Mouse (Mus musculus): ENCODE data around the gene Tmem82. TPM values are rescaled to one million over a fixed set of nuclear protein-coding genes. Genes with fewer than 3 reads are reported as not detected.

Gene Tmem82
- polyA plus RNA-seq, 1 experiment from 2014 or later, result 0.30 TPM

- H3K4me3 ChIP-seq (ENCODE audit: low read depth, low read length), result no peak overlapping the region
- H3K9ac ChIP-seq (ENCODE audit: low read depth, low read length), result no peak overlapping the region
- no peak for ATAC-seq (replicated peaks; ENCODE audit: insufficient number of reproducible peaks, low FRiP score, low TSS enrichment)
- H3K27ac ChIP-seq (ENCODE audit: low read depth, low read length), result no peak overlapping the region
- H3K4me1 ChIP-seq (ENCODE audit: control insufficient read depth, insufficient read depth, low read length), result peaks cover 19% of the 10 kb centered on the region
- H3K9me3 ChIP-seq (replicated peaks; ENCODE audit: control insufficient read depth, low read length), result no peaks in the 10 kb centered on the region
- H3K36me3 ChIP-seq (ENCODE audit: control insufficient read depth, insufficient read depth, low read length), result peaks cover 9% of the 10 kb centered on the region
- H3K4me2 ChIP-seq, result no peak overlapping the region
- H3K27me3 ChIP-seq (ENCODE audit: control insufficient read depth, insufficient read depth, low read length), result no peaks in the 10 kb centered on the region
- WGBS (ENCODE audit: insufficient replicate concordance), result 66% methylated on average over 12 of the region's 12 CpGs
Measured at GRCm38 (mm10) chr4:141655908-141656608, 37.6 kb upstream of the Tmem82 start.

DNA sequence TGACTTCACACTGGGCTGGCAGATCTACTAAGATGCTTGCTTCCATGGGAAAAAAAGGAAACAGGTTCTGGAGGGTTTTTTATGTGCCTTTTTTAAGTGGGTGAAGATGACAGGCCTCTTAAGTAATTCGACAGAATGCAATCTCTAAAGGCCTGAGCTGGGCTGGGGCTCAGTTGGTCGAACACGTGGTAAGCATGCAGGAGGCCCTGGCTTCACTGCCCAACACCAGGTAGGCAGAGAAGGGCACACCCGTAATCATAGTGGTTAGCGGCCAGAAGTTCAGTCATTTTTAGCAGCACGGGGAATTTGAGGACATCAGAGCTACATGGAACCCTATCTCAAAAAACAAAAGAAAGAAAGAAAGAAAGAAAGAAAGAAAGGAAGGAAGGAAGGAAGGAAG lies 36.1 kb upstream of the Tmem82 start:
- Histone ChIP-seq H3K4me1 (ENCODE audit: control insufficient read depth, insufficient read depth, low read length) (peaks cover 19% of the 10 kb centered on the region), H3K9ac (ENCODE audit: low read depth, low read length) (no peak overlapping the region), H3K4me2 (no peak overlapping the region), H3K9me3 (replicated peaks; ENCODE audit: control insufficient read depth, low read length) (no peaks in the 10 kb centered on the region), H3K4me3 (ENCODE audit: low read depth, low read length) (no peak overlapping the region), H3K36me3 (ENCODE audit: control insufficient read depth, insufficient read depth, low read length) (peaks cover 8% of the 10 kb centered on the region), H3K27ac (ENCODE audit: low read depth, low read length) (no peak overlapping the region), H3K27me3 (ENCODE audit: control insufficient read depth, insufficient read depth, low read length) (no peaks in the 10 kb centered on the region)
- 77% methylated on average over 6 of the region's 6 CpGs for WGBS (ENCODE audit: insufficient replicate concordance)
- ATAC-seq (replicated peaks; ENCODE audit: insufficient number of reproducible peaks, low FRiP score, low TSS enrichment), result no peak

DNA sequence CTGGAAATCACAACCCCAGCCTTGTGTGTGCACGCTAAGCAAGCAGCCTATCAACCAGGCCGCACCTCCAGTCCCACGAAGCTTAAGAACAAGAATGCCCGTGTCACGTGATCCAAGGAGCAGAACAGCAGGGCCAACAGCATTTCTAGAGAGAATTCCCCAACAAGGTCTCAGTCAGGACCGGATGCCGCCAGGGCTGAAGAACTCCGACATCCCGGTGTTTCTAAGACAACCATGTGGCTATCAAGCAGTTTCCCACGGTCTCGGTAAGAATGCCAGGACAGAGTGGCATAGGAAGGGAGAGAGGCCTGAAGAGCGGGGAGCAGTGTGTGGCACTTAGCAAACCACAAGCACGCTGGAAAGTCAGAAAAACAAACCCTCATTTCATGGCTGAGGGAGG lies 35.4 kb upstream of the Tmem82 start:
- H3K4me1 ChIP-seq (ENCODE audit: control insufficient read depth, insufficient read depth, low read length), result peaks cover 19% of the 10 kb centered on the region
- no peaks in the 10 kb centered on the region for H3K27me3 ChIP-seq (ENCODE audit: control insufficient read depth, insufficient read depth, low read length)
- H3K4me2 ChIP-seq, result no peak overlapping the region
- H3K36me3 ChIP-seq (ENCODE audit: control insufficient read depth, insufficient read depth, low read length), result peaks cover 10% of the 10 kb centered on the region
- no peak overlapping the region for H3K9ac ChIP-seq (ENCODE audit: low read depth, low read length)
- no peak for ATAC-seq (replicated peaks; ENCODE audit: insufficient number of reproducible peaks, low FRiP score, low TSS enrichment)
- H3K9me3 ChIP-seq (replicated peaks; ENCODE audit: control insufficient read depth, low read length), result no peaks in the 10 kb centered on the region
- 89% methylated on average over 13 of the region's 13 CpGs for WGBS (ENCODE audit: insufficient replicate concordance)
- H3K4me3 ChIP-seq (ENCODE audit: low read depth, low read length), result no peak overlapping the region
- no peak overlapping the region for H3K27ac ChIP-seq (ENCODE audit: low read depth, low read length)

DNA sequence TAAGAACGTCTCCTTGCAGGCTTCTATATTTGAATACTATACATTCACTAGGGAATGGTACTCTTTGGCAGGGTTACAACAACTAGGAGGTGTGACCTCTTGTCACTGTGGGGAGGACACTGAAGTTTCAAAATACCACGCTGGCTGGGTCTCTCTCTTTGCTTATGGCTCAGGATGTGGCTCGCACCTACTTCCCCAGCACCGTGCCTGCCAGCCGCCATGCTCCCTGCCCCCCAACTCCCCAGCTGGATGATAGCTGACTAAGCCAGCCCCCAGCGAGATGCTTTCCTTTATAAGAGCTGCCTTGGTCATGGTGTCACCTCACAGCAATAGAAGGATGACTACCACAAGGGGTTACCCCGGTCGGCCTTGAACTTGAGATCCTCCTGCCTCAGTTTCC lies 34.6 kb upstream of the Tmem82 start:
- H3K27ac ChIP-seq (ENCODE audit: low read depth, low read length), result no peak overlapping the region
- 83% methylated on average over 8 of the region's 8 CpGs for WGBS (ENCODE audit: insufficient replicate concordance)
- H3K9me3 ChIP-seq (replicated peaks; ENCODE audit: control insufficient read depth, low read length), result no peaks in the 10 kb centered on the region
- no peak overlapping the region for H3K9ac ChIP-seq (ENCODE audit: low read depth, low read length)
- no peak for ATAC-seq (replicated peaks; ENCODE audit: insufficient number of reproducible peaks, low FRiP score, low TSS enrichment)
- H3K4me3 ChIP-seq (ENCODE audit: low read depth, low read length), result no peak overlapping the region
- H3K36me3 ChIP-seq (ENCODE audit: control insufficient read depth, insufficient read depth, low read length), result peaks cover 10% of the 10 kb centered on the region
- H3K27me3 ChIP-seq (ENCODE audit: control insufficient read depth, insufficient read depth, low read length), result no peaks in the 10 kb centered on the region
- H3K4me1 ChIP-seq (ENCODE audit: control insufficient read depth, insufficient read depth, low read length), result peaks cover 15% of the 10 kb centered on the region
- no peak overlapping the region for H3K4me2 ChIP-seq

GRCm38 (mm10) chr4:141651944-141652343 lies 33.5 kb upstream of the Tmem82 start:
- peaks cover 15% of the 10 kb centered on the region for H3K4me1 ChIP-seq (ENCODE audit: control insufficient read depth, insufficient read depth, low read length)

GRCm38 (mm10) chr4:141651286-141651685 lies 32.9 kb upstream of the Tmem82 start:
- Histone ChIP-seq H3K36me3 (ENCODE audit: control insufficient read depth, insufficient read depth, low read length) (peaks cover 12% of the 10 kb centered on the region), H3K4me1 (ENCODE audit: control insufficient read depth, insufficient read depth, low read length) (peaks cover 14% of the 10 kb centered on the region), H3K9ac (ENCODE audit: low read depth, low read length) (no peak overlapping the region), H3K4me3 (ENCODE audit: low read depth, low read length) (no peak overlapping the region), H3K27me3 (ENCODE audit: control insufficient read depth, insufficient read depth, low read length) (no peaks in the 10 kb centered on the region), H3K9me3 (replicated peaks; ENCODE audit: control insufficient read depth, low read length) (no peaks in the 10 kb centered on the region), H3K4me2 (no peak overlapping the region), H3K27ac (ENCODE audit: low read depth, low read length) (no peak overlapping the region)
- ATAC-seq (replicated peaks; ENCODE audit: insufficient number of reproducible peaks, low FRiP score, low TSS enrichment), result no peak
- WGBS (ENCODE audit: insufficient replicate concordance), result 72% methylated on average over 6 of the region's 6 CpGs

More at GRCm38 (mm10) chr4:141651944-141652343, 33.5 kb upstream of the Tmem82 start:
- Histone ChIP-seq H3K4me2 (no peak overlapping the region), H3K27me3 (ENCODE audit: control insufficient read depth, insufficient read depth, low read length) (no peaks in the 10 kb centered on the region), H3K9me3 (replicated peaks; ENCODE audit: control insufficient read depth, low read length) (no peaks in the 10 kb centered on the region), H3K4me3 (ENCODE audit: low read depth, low read length) (no peak overlapping the region), H3K36me3 (ENCODE audit: control insufficient read depth, insufficient read depth, low read length) (peaks cover 12% of the 10 kb centered on the region), H3K27ac (ENCODE audit: low read depth, low read length) (no peak overlapping the region), H3K9ac (ENCODE audit: low read depth, low read length) (no peak overlapping the region)
- ATAC-seq (replicated peaks; ENCODE audit: insufficient number of reproducible peaks, low FRiP score, low TSS enrichment), result no peak
- WGBS (ENCODE audit: insufficient replicate concordance), result 86% methylated on average over 10 of the region's 10 CpGs

DNA sequence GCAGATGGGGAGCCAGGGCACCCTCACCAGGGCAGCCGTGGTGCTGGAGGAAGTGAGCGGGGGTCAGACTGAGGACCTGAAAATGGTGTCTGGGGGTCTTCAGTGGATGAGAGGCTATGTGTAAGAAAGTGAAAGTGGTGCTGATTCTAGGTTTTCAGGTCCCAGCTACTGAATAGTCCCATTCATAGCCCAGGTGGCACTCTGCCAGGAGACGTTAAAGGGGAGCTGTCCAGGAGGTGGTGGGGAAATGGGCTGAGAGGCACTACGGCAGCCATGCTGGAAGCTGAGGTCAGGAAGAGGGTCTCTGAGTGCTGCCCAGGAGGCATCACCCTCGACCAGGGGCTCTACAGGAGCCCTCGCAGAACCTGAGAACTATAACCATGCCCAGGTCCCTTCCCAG lies 30.8 kb upstream of the Tmem82 start:
- H3K9me3 ChIP-seq (replicated peaks; ENCODE audit: control insufficient read depth, low read length), result no peaks in the 10 kb centered on the region
- peaks cover 12% of the 10 kb centered on the region for H3K36me3 ChIP-seq (ENCODE audit: control insufficient read depth, insufficient read depth, low read length)
- no peak overlapping the region for H3K4me3 ChIP-seq (ENCODE audit: low read depth, low read length)
- no peaks in the 10 kb centered on the region for H3K27me3 ChIP-seq (ENCODE audit: control insufficient read depth, insufficient read depth, low read length)
- H3K4me2 ChIP-seq, result no peak overlapping the region
- H3K27ac ChIP-seq (ENCODE audit: low read depth, low read length), result no peak overlapping the region
- no peak overlapping the region for H3K9ac ChIP-seq (ENCODE audit: low read depth, low read length)
- peaks cover 7% of the 10 kb centered on the region; the same call in 1 of the 2 replicates for H3K4me1 ChIP-seq (ENCODE audit: control insufficient read depth, insufficient read depth, low read length)
- no peak for ATAC-seq (replicated peaks; ENCODE audit: insufficient number of reproducible peaks, low FRiP score, low TSS enrichment)
- 82% methylated on average over 6 of the region's 6 CpGs for WGBS (ENCODE audit: insufficient replicate concordance)

GRCm38 (mm10) chr4:141648262-141648661 lies 29.8 kb upstream of the Tmem82 start:
- H3K9me3 ChIP-seq (replicated peaks; ENCODE audit: control insufficient read depth, low read length), result no peaks in the 10 kb centered on the region
- no peak for ATAC-seq (replicated peaks; ENCODE audit: insufficient number of reproducible peaks, low FRiP score, low TSS enrichment)
- H3K27me3 ChIP-seq (ENCODE audit: control insufficient read depth, insufficient read depth, low read length), result no peaks in the 10 kb centered on the region
- no peak overlapping the region for H3K27ac ChIP-seq (ENCODE audit: low read depth, low read length)
- H3K4me2 ChIP-seq, result no peak overlapping the region
- H3K4me3 ChIP-seq (ENCODE audit: low read depth, low read length), result no peak overlapping the region
- H3K4me1 ChIP-seq (ENCODE audit: control insufficient read depth, insufficient read depth, low read length), result peaks cover 16% of the 10 kb centered on the region
- peaks cover 8% of the 10 kb centered on the region for H3K36me3 ChIP-seq (ENCODE audit: control insufficient read depth, insufficient read depth, low read length)
- no peak overlapping the region for H3K9ac ChIP-seq (ENCODE audit: low read depth, low read length)
- WGBS (ENCODE audit: insufficient replicate concordance), result 90% methylated on average over 5 of the region's 5 CpGs

DNA sequence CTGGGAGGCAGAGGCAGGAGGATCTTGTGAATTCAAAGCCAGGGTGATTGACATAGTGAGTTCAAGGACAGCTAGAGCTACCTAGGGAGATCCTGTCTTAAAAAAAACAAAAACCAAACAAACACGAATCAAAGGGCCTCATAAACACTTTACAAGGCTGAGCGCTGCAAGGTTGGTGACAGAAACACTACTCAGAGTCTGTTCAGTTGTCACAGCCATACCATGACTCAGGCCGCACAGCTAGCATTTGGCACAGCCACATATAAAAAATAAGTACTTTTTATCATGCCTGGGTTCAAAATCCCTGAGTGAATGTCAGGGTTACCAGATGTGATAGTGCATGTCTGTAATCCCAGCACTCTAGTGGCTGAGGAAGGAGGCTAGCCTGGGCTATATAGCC lies 28.8 kb upstream of the Tmem82 start:
- H3K4me3 ChIP-seq (ENCODE audit: low read depth, low read length), result no peak overlapping the region
- H3K4me2 ChIP-seq, result no peak overlapping the region
- no peaks in the 10 kb centered on the region for H3K9me3 ChIP-seq (replicated peaks; ENCODE audit: control insufficient read depth, low read length)
- no peak overlapping the region for H3K9ac ChIP-seq (ENCODE audit: low read depth, low read length)
- peaks cover 26% of the 10 kb centered on the region for H3K4me1 ChIP-seq (ENCODE audit: control insufficient read depth, insufficient read depth, low read length)
- H3K27me3 ChIP-seq (ENCODE audit: control insufficient read depth, insufficient read depth, low read length), result no peaks in the 10 kb centered on the region
- no peak for ATAC-seq (replicated peaks; ENCODE audit: insufficient number of reproducible peaks, low FRiP score, low TSS enrichment)
- peaks cover 4% of the 10 kb centered on the region; the same call in 1 of the 2 replicates for H3K36me3 ChIP-seq (ENCODE audit: control insufficient read depth, insufficient read depth, low read length)
- 90% methylated on average over 3 of the region's 3 CpGs for WGBS (ENCODE audit: insufficient replicate concordance)
- no peak overlapping the region for H3K27ac ChIP-seq (ENCODE audit: low read depth, low read length)

All from heart, embryonic 11.5 days (tissue).